Mouse (Mus musculus) thymus, postnatal 14 days (tissue): ENCODE measurements around the gene Enoph1.

ENCODE experiments used
- DNase-seq: peaks from one replicate; pipeline ENCODE4 v3.0.0; 2021

Enoph1 gene

GRCm38 (mm10) chr5:100041272-100041671, 1.5 kb downstream of the Enoph1 start:
- DNase-seq: no peak

GRCm38 (mm10) chr5:100042467-100042866, 2.7 kb downstream of the Enoph1 start:
- DNase-seq: no peak

- DNase-seq: no peak
Measured at GRCm38 (mm10) chr5:100043361-100043760, 3.6 kb downstream of the Enoph1 start.

GRCm38 (mm10) chr5:100044030-100044429, 4.2 kb downstream of the Enoph1 start:
- no peak for DNase-seq

- no peak for DNase-seq
Measured at GRCm38 (mm10) chr5:100044621-100045020, 4.8 kb downstream of the Enoph1 start.

- no peak for DNase-seq
Measured at GRCm38 (mm10) chr5:100046096-100046495, 6.3 kb downstream of the Enoph1 start.

- no peak for DNase-seq
Measured at GRCm38 (mm10) chr5:100047143-100047640, 7.4 kb downstream of the Enoph1 start.

- DNase-seq: no peak
Measured at GRCm38 (mm10) chr5:100047871-100048270, 8.1 kb downstream of the Enoph1 start.

- DNase-seq: no peak
Measured at GRCm38 (mm10) chr5:100049904-100050303, 10.1 kb downstream of the Enoph1 start.

GRCm38 (mm10) chr5:100052728-100053127, 12.9 kb downstream of the Enoph1 start:
- no peak for DNase-seq

- DNase-seq: no peak
Measured at GRCm38 (mm10) chr5:100054807-100055547, 15.2 kb downstream of the Enoph1 start.

- DNase-seq: no peak
Measured at GRCm38 (mm10) chr5:100055866-100056369, 16.1 kb downstream of the Enoph1 start.

- DNase-seq: no peak
Measured at GRCm38 (mm10) chr5:100057461-100058209, 17.9 kb downstream of the Enoph1 start.

- no peak for DNase-seq
Measured at GRCm38 (mm10) chr5:100058729-100059128, 18.9 kb downstream of the Enoph1 start.

GRCm38 (mm10) chr5:100059326-100059725, 19.5 kb downstream of the Enoph1 start:
- no peak for DNase-seq

- no peak for DNase-seq
Measured at GRCm38 (mm10) chr5:100060876-100061275, 21.1 kb downstream of the Enoph1 start.

GRCm38 (mm10) chr5:100067579-100067978, 27.8 kb downstream of the Enoph1 start:
- DNase-seq: no peak

- DNase-seq: no peak
Measured at GRCm38 (mm10) chr5:100069526-100069925, 29.7 kb downstream of the Enoph1 start.

- peak; percentile 85 for DNase-seq
Measured at GRCm38 (mm10) chr5:100070255-100070654, 30.5 kb downstream of the Enoph1 start.

- no peak for DNase-seq
Measured at GRCm38 (mm10) chr5:100071541-100071940, 31.8 kb downstream of the Enoph1 start.

- no peak for DNase-seq
Measured at GRCm38 (mm10) chr5:100072557-100072956, 32.8 kb downstream of the Enoph1 start.

GRCm38 (mm10) chr5:100074571-100074970, 34.8 kb downstream of the Enoph1 start:
- DNase-seq: peak; percentile 30

GRCm38 (mm10) chr5:100079040-100079930, 39.5 kb downstream of the Enoph1 start:
- DNase-seq: peak; percentile 17
